Mouse (Mus musculus) kidney, adult 2 months (tissue): ENCODE measurements around the gene Rnf157. TPM values are rescaled to one million over a fixed set of nuclear protein-coding genes. Genes with fewer than 3 reads are reported as not detected.

ENCODE experiments used
- DNase-seq: peaks from one replicate; pipeline ENCODE4 v3.0.0; 2021
- H3K27ac ChIP-seq: fragments of 200-500 bp; 2 replicates; pipeline ENCODE4 v1.5.1; 2012; ENCODE audit warnings: low read depth, low read length, control low read depth, inconsistent platforms; ENCODE audit not compliant: insufficient read depth
- H3K27me3 ChIP-seq: fragments of 200-500 bp; replicated peaks from 2 replicates; pipeline ENCODE4 v1.6.1; 2012; ENCODE audit warnings: mild to moderate bottlenecking, moderate library complexity, low read length, inconsistent platforms; ENCODE audit not compliant: control insufficient read depth, insufficient read depth
- H3K36me3 ChIP-seq: fragments of 200-500 bp; 2 replicates; pipeline ENCODE4 v1.6.1; 2012; ENCODE audit warnings: mild to moderate bottlenecking, moderate library complexity, low read length, inconsistent platforms; ENCODE audit not compliant: control insufficient read depth, insufficient read depth
- H3K4me1 ChIP-seq: fragments of 200-500 bp; 2 replicates; pipeline ENCODE4 v1.6.1; 2011; ENCODE audit warnings: low read length; ENCODE audit not compliant: control insufficient read depth, insufficient read depth
- H3K4me3 ChIP-seq: fragments of 200-500 bp; 2 replicates; pipeline ENCODE4 v1.5.1; 2011; ENCODE audit warnings: mild to moderate bottlenecking, low read depth, low read length, control low read depth; ENCODE audit not compliant: insufficient read depth
- CTCF ChIP-seq: fragments of 200-500 bp; conservative IDR thresholded peaks from 2 replicates; pipeline ENCODE4 v1.5.1; 2011; ENCODE audit warnings: low read depth, mild to moderate bottlenecking, control low read depth, low read length, moderate library complexity, mixed read lengths; ENCODE audit not compliant: insufficient read depth, insufficient read length
- POLR2A ChIP-seq: fragments of 200-500 bp; IDR thresholded peaks from one replicate; pipeline ENCODE4 v1.6.1; 2011; ENCODE audit warnings: low read depth, low read length, control low read depth
- WGBS: fragments of 180-500 bp; shearing (Covaris S2); methylation state at CpG from one replicate; pipeline ENCODE4 v1.1.7; 2018; 5-methylcytosine and 5-hydroxymethylcytosine counted together
- polyA plus RNA-seq: library from polyadenylated mRNA; depleted of rRNA; stranded (reverse); fragments of >200 nt; gene quantifications from 2 replicates; pipeline ENCODE4 v1.2.3, GENCODE M21; 2012

Rnf157 gene
- polyA plus RNA-seq, 1 experiment: 2.9 TPM

GRCm38 (mm10) chr11:116326963-116327603 lies 85.7 kb downstream of the Rnf157 start:
- no peak for TF ChIP-seq POLR2A
- TF ChIP-seq CTCF: no peak
- 63% methylated on average over 7 of the region's 7 CpGs for WGBS
- H3K4me1 ChIP-seq: peaks cover 3% of the 10 kb centered on the region; the same call in 1 of the 2 replicates
- H3K4me3 ChIP-seq: no peak overlapping the region
- peak; percentile 19 for DNase-seq
- H3K27ac ChIP-seq: no peak overlapping the region
- no peaks in the 10 kb centered on the region for H3K36me3 ChIP-seq
- no peaks in the 10 kb centered on the region for H3K27me3 ChIP-seq

DNA sequence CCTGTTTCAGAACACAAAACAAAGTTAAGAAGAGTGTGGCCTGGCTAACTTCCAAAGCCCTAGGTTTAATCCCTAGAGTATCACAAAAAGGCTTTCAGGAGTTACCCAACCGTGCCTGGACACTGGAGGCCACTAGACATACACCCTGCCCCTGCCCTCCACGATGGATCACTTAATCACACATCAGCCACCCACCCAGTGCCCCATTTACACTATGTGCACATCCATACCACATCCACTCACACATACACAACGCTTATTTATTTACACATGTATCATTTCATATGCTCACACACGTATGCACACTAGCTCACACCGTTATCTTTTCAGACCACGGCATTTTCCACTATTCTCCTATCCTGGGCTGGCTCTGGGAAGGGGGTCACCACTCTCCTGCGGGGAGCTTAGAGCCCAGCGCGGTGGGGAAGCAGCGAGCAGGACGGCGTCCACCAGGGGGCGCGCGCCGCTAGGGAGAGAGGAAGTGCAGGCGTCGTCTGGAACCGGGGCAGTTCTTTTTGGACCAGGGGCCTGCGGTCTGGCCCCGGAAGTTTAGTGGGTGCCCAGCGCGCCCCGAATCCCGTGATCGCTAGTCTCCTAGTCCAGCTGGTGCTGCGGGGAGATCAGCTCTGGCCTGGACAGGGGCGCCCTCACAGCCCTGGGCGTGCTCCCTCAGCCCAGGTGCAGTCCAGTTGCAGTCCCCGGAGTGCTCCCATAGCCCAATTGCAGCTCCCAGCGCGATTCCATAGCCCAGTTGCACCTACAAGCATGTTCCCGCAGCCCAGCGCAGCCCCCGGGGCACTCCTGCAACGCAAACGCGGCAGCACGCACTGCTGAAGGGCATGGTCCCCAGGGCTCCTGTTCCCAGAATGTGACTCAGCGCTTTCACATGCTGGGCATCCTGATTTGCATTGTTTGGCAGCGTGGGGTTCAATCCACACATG lies 93.8 kb downstream of the Rnf157 start:
- peak; percentile 81 for TF ChIP-seq CTCF
- no peak for TF ChIP-seq POLR2A
- no peaks in the 10 kb centered on the region for H3K36me3 ChIP-seq
- peak overlapping the region; percentile 35 for H3K4me3 ChIP-seq
- no peak overlapping the region for H3K27ac ChIP-seq
- peaks cover 2% of the 10 kb centered on the region; the same call in 1 of the 2 replicates for H3K4me1 ChIP-seq
- peak; percentile 81 for DNase-seq
- 3% methylated on average over 41 of the region's 41 CpGs for WGBS
- no peaks in the 10 kb centered on the region for H3K27me3 ChIP-seq

- Histone ChIP-seq H3K36me3 (no peaks in the 10 kb centered on the region), H3K27ac (no peak overlapping the region), H3K4me1 (no peaks in the 10 kb centered on the region), H3K4me3 (no peak overlapping the region), H3K27me3 (no peaks in the 10 kb centered on the region)
- DNase-seq: no peak
- TF ChIP-seq CTCF (no peak), POLR2A (no peak)
- WGBS: 53% methylated on average over 8 of the region's 8 CpGs
Measured at GRCm38 (mm10) chr11:116312359-116312758, 100.5 kb downstream of the Rnf157 start.

- no peaks in the 10 kb centered on the region for H3K36me3 ChIP-seq
- TF ChIP-seq POLR2A (no peak), CTCF (no peak)
- DNase-seq: no peak
- H3K27me3 ChIP-seq: no peaks in the 10 kb centered on the region
- no peak overlapping the region for H3K4me3 ChIP-seq
- WGBS: 45% methylated on average over 8 of the region's 8 CpGs
- H3K4me1 ChIP-seq: peaks cover 4% of the 10 kb centered on the region; the same call in 1 of the 2 replicates
- H3K27ac ChIP-seq: no peak overlapping the region
Measured at GRCm38 (mm10) chr11:116311169-116311568, 101.7 kb downstream of the Rnf157 start.

DNA sequence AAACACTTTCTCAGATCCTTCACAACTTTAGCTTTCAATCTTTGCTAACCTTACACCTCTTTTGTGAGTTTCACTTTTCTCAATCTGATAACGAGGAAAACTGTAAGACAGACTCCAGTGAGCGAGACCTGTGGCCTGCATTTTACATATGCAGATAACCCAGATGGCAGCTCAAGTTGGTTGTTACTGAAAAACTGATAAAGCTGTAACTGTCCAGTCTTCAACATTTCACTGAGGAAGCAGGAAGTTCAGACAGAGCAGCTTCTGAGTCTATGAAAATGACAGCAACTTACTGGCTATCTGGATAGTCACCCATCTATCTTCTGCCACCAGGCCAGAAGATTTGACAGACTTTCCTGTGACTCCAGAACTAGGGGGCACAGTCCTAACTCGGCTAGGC lies 103.2 kb downstream of the Rnf157 start:
- Histone ChIP-seq H3K27me3 (no peaks in the 10 kb centered on the region), H3K4me3 (no peak overlapping the region), H3K4me1 (peaks cover 7% of the 10 kb centered on the region; the same call in 1 of the 2 replicates), H3K27ac (no peak overlapping the region), H3K36me3 (no peaks in the 10 kb centered on the region)
- 76% methylated on average over 3 of the region's 3 CpGs for WGBS
- TF ChIP-seq CTCF (no peak), POLR2A (no peak)
- no peak for DNase-seq

GRCm38 (mm10) chr11:116307762-116308531 lies 104.9 kb downstream of the Rnf157 start:
- WGBS: 93% methylated on average over 12 of the region's 12 CpGs
- H3K4me3 ChIP-seq: no peak overlapping the region

More at GRCm38 (mm10) chr11:116307762-116308531, 104.9 kb downstream of the Rnf157 start:
- no peak for DNase-seq
- H3K27me3 ChIP-seq: no peaks in the 10 kb centered on the region
- TF ChIP-seq POLR2A (no peak), CTCF (no peak)
- H3K27ac ChIP-seq: no peak overlapping the region
- peaks cover 7% of the 10 kb centered on the region; the same call in 1 of the 2 replicates for H3K4me1 ChIP-seq
- H3K36me3 ChIP-seq: no peaks in the 10 kb centered on the region
